Comparison of ENCODE assay signal across 8 mouse cellular contexts in the genomic region with DNA sequence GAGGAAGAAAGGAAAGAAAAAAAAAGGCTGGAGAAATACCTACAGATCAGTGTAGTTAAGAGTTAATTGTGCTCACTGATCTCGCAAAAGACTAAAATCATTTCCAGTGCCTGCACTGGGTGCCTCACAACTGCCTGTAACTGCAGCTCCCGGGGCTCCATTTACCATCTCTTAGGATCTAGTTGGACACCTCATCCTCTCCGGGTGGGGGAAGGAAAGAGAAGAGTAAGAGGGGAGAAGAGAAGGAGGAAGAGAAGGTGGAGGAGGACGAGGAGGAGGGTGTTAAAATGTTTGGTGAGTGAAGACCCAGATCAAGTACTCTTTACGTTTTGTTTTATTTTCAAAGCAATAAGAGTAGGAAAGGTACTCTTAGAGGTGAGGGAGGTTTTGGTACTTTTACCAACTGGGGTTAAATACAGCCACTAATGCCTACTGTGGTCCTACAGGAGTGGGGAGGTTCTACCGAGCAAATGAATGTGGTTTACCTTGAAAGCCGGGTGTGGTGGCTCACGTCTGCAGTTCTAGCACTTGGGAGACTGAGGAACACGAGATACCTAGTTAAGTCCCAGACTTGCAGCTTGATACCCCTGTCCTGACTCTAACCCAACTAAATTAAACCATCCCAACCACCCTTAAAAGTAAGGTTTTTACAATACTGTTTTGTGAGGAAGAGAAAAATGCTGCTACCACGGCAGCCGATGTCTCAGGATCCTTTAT. TPM values are rescaled to one million over a fixed set of nuclear protein-coding genes. Genes with fewer than 3 reads are reported as not detected.
DNase-seq lines count a peak whose midpoint lies in the region; ATAC-seq and TF ChIP-seq lines count a peak whose summit lies in the region.

No protein-coding gene starts in this region.

- TF ChIP-seq POLR2A in liver, adult 2 months (IDR thresholded peaks at IDR 0.05; ENCODE audit: extremely low read depth, insufficient read depth, low read length), result no peak

- H3K36me3 ChIP-seq in kidney, embryonic 16.5 days (ENCODE audit: insufficient read depth, low read length), result no peaks in the 10 kb centered on the region
- no peaks in the 10 kb centered on the region for H3K36me3 ChIP-seq in forebrain, embryonic 12.5 days (replicated peaks)
- no peaks in the 10 kb centered on the region for H3K36me3 ChIP-seq in liver, adult 2 months (ENCODE audit: control insufficient read depth, insufficient read depth, low read length)

- peak overlapping the region; percentile 90 for H3K4me2 ChIP-seq in kidney, embryonic 16.5 days (replicated peaks; ENCODE audit: low read depth, low read length)
- H3K4me2 ChIP-seq in forebrain, embryonic 12.5 days, result peak overlapping the region; percentile 76

- no peaks in the 10 kb centered on the region for H3K9me3 ChIP-seq in kidney, embryonic 16.5 days (ENCODE audit: low read length)
- no peaks in the 10 kb centered on the region for H3K9me3 ChIP-seq in forebrain, embryonic 12.5 days

- 4% methylated on average over 11 of the region's 11 CpGs for WGBS in kidney, embryonic 16.5 days
- 16% methylated on average over 11 of the region's 11 CpGs for WGBS in forebrain, embryonic 12.5 days
- 7% methylated on average over 11 of the region's 11 CpGs for WGBS in liver, adult 2 months

- no peak for TF ChIP-seq CTCF in liver, adult 2 months (IDR thresholded peaks at IDR 0.05; ENCODE audit: low read depth, low read length)

- H3K4me1 ChIP-seq in kidney, embryonic 16.5 days (ENCODE audit: insufficient read depth, low read length), result peaks cover 19% of the 10 kb centered on the region
- peaks cover 22% of the 10 kb centered on the region for H3K4me1 ChIP-seq in forebrain, embryonic 12.5 days
- peaks cover 13% of the 10 kb centered on the region; the same call in 1 of the 2 replicates for H3K4me1 ChIP-seq in liver, adult 2 months (ENCODE audit: control insufficient read depth, insufficient read depth, low read length)

- H3K27ac ChIP-seq in kidney, embryonic 16.5 days (ENCODE audit: low read length), result peak overlapping the region; percentile 68
- H3K27ac ChIP-seq in forebrain, embryonic 12.5 days, result 0 out of 2 replicates have a peak overlapping the region, but pooled peaks have one; percentile 21
- 0 out of 2 replicates have a peak overlapping the region, but pooled peaks have one; percentile 4 for H3K27ac ChIP-seq in liver, adult 2 months (replicated peaks; ENCODE audit: insufficient read depth, low read depth, low read length)

- no peaks in the 10 kb centered on the region for H3K27me3 ChIP-seq in kidney, embryonic 16.5 days (ENCODE audit: insufficient read depth, low read length)
- no peaks in the 10 kb centered on the region for H3K27me3 ChIP-seq in forebrain, embryonic 12.5 days
- H3K27me3 ChIP-seq in liver, adult 2 months (ENCODE audit: control insufficient read depth, insufficient read depth, low read length), result no peaks in the 10 kb centered on the region

- peaks cover 25% of the 10 kb centered on the region; the same call in 1 of the 2 replicates for H3K79me2 ChIP-seq in liver, adult 2 months (ENCODE audit: control insufficient read depth, insufficient read depth, low read length)

- peak overlapping the region; percentile 70 for H3K9ac ChIP-seq in kidney, embryonic 16.5 days (replicated peaks; ENCODE audit: low read length)
- peak overlapping the region; percentile 89 for H3K9ac ChIP-seq in forebrain, embryonic 12.5 days
- peak overlapping the region; percentile 43 for H3K9ac ChIP-seq in liver, adult 2 months (ENCODE audit: low read depth, low read length)

- H3K4me3 ChIP-seq in kidney, embryonic 16.5 days (ENCODE audit: low read length), result peak overlapping the region; percentile 86
- peak overlapping the region; percentile 88 for H3K4me3 ChIP-seq in forebrain, embryonic 12.5 days (replicated peaks)
- peak overlapping the region; percentile 92 for H3K4me3 ChIP-seq in liver, adult 2 months (ENCODE audit: insufficient read depth, low read depth, low read length)

- peak; percentile 21 for ATAC-seq in kidney, embryonic 16.5 days (ENCODE audit: low FRiP score, low TSS enrichment)
- ATAC-seq in forebrain, embryonic 12.5 days (ENCODE audit: low FRiP score), result peak; percentile 30

- DNase-seq in kidney, adult 11 months, result no peak
- DNase-seq in R1 (ENCODE audit: low read depth, low spot score), result peak; percentile 32
- DNase-seq in liver, adult 2 months (ENCODE audit: extremely low read depth, low read depth, low spot score), result no peak
- DNase-seq in skeletal muscle tissue, adult 2 months (ENCODE audit: low read depth, low spot score), result peak; percentile 6
- DNase-seq in layer of hippocampus, adult 9-10 months (ENCODE audit: low spot score), result no peak
- no peak for DNase-seq in left cerebral cortex, adult 8-10 months (ENCODE audit: low spot score in 2 of 2)

RNA-seq across cellular contexts. Expression of a gene that starts 0.6 kb away (rescaled TPM):
- polyA plus RNA-seq in kidney, embryonic 16.5 days (2015; fragmentation: Nextera tagmentation; extraction: Ambion mirVana), result 52.4 and 55.6 TPM in 2 replicates
- 46.1 and 46.4 TPM in 2 replicates for polyA plus RNA-seq in forebrain, embryonic 12.5 days (2016; fragmentation: Nextera tagmentation; extraction: Ambion mirVana)
- 49.1 and 61.8 TPM in 2 replicates for total RNA-seq in liver, adult 2 months (2014; rRNA removed)
- 16.7 and 17.4 TPM in 2 replicates for polyA plus RNA-seq in liver, adult 2 months (2012; rRNA removed)
- 10 to 100 TPM; 18.3 to 21.2 (median 19.2) TPM for total RNA-seq in left cerebral cortex, adult 8-10 months (2022)

Comparison
In these comparisons a context has a peak if more than half of its experiments do, and no peak if none do; other contexts are left out.
1. H3K27ac ChIP-seq: peak in every context shown above with its lines; median percentile 68 in kidney, embryonic 16.5 days; 21 in forebrain, embryonic 12.5 days; 4 in liver, adult 2 months.
2. DNase-seq: peak in R1 (single experiment) and skeletal muscle tissue, adult 2 months (single experiment); none in kidney, adult 11 months (single experiment), liver, adult 2 months (single experiment), layer of hippocampus, adult 9-10 months (single experiment) and left cerebral cortex, adult 8-10 months (0 of 2).
3. Peak in every context shown above with its lines, with median percentiles within 50 percentile points of each other: H3K4me3 ChIP-seq and H3K9ac ChIP-seq.